Mouse (Mus musculus): ENCODE results near the gene Tbc1d1. TPM values are rescaled to one million over a fixed set of nuclear protein-coding genes. Genes with fewer than 3 reads are reported as not detected.

The Tbc1d1 gene
- total RNA-seq (2012; rRNA removed) (24.2 and 26.0 TPM in 2 replicates), total RNA-seq (2014; rRNA removed) (38.2 and 38.6 TPM in 2 replicates), polyA plus RNA-seq (2012; ENCODE audit: insufficient read length, low read depth) (31.9 and 32.0 TPM in 2 replicates)

DNA sequence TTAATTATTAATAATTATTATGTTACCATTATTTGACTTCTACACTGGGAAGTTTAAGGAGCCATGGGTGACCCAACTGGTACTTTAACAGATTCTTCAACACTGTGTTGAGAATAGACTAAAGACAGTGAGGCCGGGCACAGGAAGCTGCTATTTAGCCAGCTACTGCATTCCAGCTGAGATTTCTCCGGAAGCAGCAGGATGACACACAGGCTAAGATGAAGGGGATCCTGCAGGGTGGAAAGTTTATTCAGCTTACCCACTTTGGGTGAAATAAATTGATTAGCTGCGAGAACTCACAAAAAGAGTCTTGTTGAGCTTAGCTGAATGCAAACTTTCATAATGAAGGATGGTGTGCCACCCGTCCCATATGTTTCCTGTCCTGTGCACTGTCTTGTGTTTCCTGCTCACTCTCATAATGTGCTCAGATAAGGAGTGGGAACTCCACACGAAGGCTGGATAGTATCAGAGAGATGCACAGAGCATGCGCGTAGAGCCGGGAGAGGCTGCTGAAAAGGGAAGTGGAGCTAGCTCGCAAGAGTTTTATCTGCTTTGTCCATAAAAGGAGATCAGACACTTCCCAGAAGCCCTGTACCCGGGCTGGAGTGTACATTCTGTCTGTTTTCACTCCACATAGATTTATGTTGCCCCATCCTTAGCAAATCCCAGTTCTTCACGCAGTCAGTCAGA, at the start of gene Tbc1d1:
Gene Tbc1d1 (plus strand): TSS at position 445 of the 690 bp plus-strand sequence.
- H3K36me3 ChIP-seq (replicated peaks in 1 of 2; ENCODE audit: control insufficient read depth in 1 of 2, insufficient read depth in 1 of 2, low read length in 1 of 2): no peaks in the 10 kb centered on the region
- no peak within 1 kb of the TSS for H3K27ac ChIP-seq (ENCODE audit: insufficient read depth, low read depth)
- peak; percentile 87 for TF ChIP-seq NRF1 (IDR thresholded peaks at IDR 0.05; ENCODE audit: low read depth, low read length)
- TF ChIP-seq TBP (conservative IDR thresholded peaks at IDR 0.05; ENCODE audit: low read depth, low read length): no peak
- TF ChIP-seq BHLHE40 (IDR thresholded peaks at IDR 0.05; ENCODE audit: low read depth, low read length): no peak
- no peak for TF ChIP-seq CHD1 (IDR thresholded peaks at IDR 0.05; ENCODE audit: low read depth, low read length)
- no peak for TF ChIP-seq IRF4 (IDR thresholded peaks at IDR 0.05; ENCODE audit: low read depth, low read length)
- TF ChIP-seq POLR2A (IDR thresholded peaks at IDR 0.05; ENCODE audit: low read depth, low read length): peak; percentile 49
- TF ChIP-seq ELF1 (IDR thresholded peaks at IDR 0.05; ENCODE audit: low read depth, low read length): 0 out of 2 replicates have a peak, but pooled peaks have one; percentile 51
- no peaks in the 10 kb centered on the region for H3K9me3 ChIP-seq (replicated peaks; ENCODE audit: low read length)
- H3K9ac ChIP-seq (ENCODE audit: insufficient read depth, low read depth): peak within 1 kb of the TSS; percentile 37; the same call in 1 of the 2 replicates
- H3K79me2 ChIP-seq (replicated peaks; ENCODE audit: control insufficient read depth, extremely low read depth, insufficient read depth, poor library complexity, severe bottlenecking): no peaks in the 10 kb centered on the region; the same call in 1 of the 2 replicates
- H3K4me1 ChIP-seq (ENCODE audit: control insufficient read depth in 1 of 2, insufficient read depth in 2 of 2): peaks cover 12 to 37% of the 10 kb centered on the region in 2 experiments
- peak; percentile 47 for DNase-seq (ENCODE audit: extremely low read depth)
- no peak within 1 kb of the TSS for H3K4me3 ChIP-seq (replicated peaks in 1 of 3; ENCODE audit: low read depth in 2 of 3, low read length in 2 of 3, poor library complexity in 1 of 3)
- dilution Hi-C loops (cut with MboI; ENCODE audit: extremely low pct_ligation_motif_present, extremely low pct_unique_long_range_greater_than_20kb, low sequenced_read_pairs): no loop called here
- peaks cover 2% of the 10 kb centered on the region for H3K27me3 ChIP-seq (replicated peaks)
- in situ Hi-C loops (cut with MboI; ENCODE audit: low pct_ligation_motif_present, low pct_unique_long_range_greater_than_20kb, low sequenced_read_pairs): no loop called here
- peak within 1 kb of the TSS; percentile 94 for H3K4me2 ChIP-seq (ENCODE audit: insufficient read depth, low read depth, poor library complexity, severe bottlenecking)

DNA sequence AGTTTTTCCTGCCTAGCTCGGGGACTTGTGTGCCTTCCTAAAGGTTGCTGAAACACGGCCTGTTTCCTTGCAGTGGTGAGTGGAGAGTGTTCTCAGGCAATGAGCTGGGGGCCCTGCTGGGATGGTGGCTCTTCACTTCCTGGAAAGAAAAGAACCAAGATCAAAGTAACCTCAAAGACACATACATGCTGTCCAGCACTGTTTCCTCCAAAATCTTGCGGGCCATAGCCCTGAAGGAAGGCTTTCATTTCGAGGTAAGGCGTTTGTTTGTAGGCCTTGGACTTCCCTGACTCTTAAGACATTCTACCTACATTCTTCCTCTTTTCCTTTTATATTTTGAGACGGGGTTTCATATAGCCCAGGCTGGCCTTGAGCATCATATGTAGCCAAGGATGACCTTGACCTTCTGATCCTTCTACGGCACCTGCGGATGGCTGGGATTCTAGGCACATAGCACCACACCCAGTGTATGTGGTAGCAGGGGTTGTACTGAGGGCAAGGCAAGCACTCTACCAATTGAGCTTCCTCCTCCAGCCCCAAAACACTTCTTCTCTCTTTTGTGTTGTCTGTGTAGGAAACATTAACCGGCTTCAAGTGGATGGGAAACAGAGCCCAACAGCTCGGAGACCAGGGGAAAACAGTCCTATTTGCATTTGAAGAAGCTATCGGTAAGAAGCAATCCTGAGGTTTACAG, 48.4 kb upstream of the Tbc1d1 start:
- H3K27ac ChIP-seq (ENCODE audit: insufficient read depth, low read depth): no peak overlapping the region
- TF ChIP-seq MXI1 (IDR thresholded peaks at IDR 0.05; ENCODE audit: low read depth, low read length) (no peak), UBTF (IDR thresholded peaks at IDR 0.05; ENCODE audit: low read depth, low read length) (no peak), JUN (IDR thresholded peaks at IDR 0.05; ENCODE audit: insufficient read depth, low read depth, low read length) (no peak), SMC3 (IDR thresholded peaks at IDR 0.05; ENCODE audit: low read depth, low read length) (no peak), CHD2 (IDR thresholded peaks at IDR 0.05; ENCODE audit: low read length) (no peak), HCFC1 (IDR thresholded peaks at IDR 0.05; ENCODE audit: low read depth, low read length) (no peak), USF2 (conservative IDR thresholded peaks at IDR 0.05; ENCODE audit: low read depth, low read length) (no peak), MEF2A (IDR thresholded peaks at IDR 0.05; ENCODE audit: borderline replicate concordance, low read depth, low read length) (no peak), NELFE (IDR thresholded peaks at IDR 0.05; ENCODE audit: low read depth, low read length) (no peak), POLR2A (IDR thresholded peaks at IDR 0.05; ENCODE audit: low read depth, low read length) (no peak), MAFK (IDR thresholded peaks at IDR 0.05; ENCODE audit: insufficient replicate concordance, low read length) (no peak), CTCF (conservative IDR thresholded peaks at IDR 0.05 in 1 of 2, IDR thresholded peaks at IDR 0.05 in 1 of 2; ENCODE audit: low read depth in 2 of 2, low read length in 2 of 2) (no peak), ELF1 (IDR thresholded peaks at IDR 0.05; ENCODE audit: low read depth, low read length) (no peak)
- dilution Hi-C loops (cut with MboI; ENCODE audit: extremely low pct_ligation_motif_present, extremely low pct_unique_long_range_greater_than_20kb, low sequenced_read_pairs): no loop called here

More for the DNA sequence above, 48.4 kb upstream of the Tbc1d1 start:
- Histone ChIP-seq H3K79me2 (replicated peaks; ENCODE audit: control insufficient read depth, extremely low read depth, insufficient read depth, poor library complexity, severe bottlenecking) (no peaks in the 10 kb centered on the region), H3K9me3 (replicated peaks; ENCODE audit: low read length) (no peaks in the 10 kb centered on the region), H3K36me3 (replicated peaks in 1 of 2; ENCODE audit: control insufficient read depth in 1 of 2, insufficient read depth in 1 of 2, low read length in 1 of 2) (peaks cover 36 to 80% of the 10 kb centered on the region in 2 experiments), H3K27me3 (replicated peaks) (no peaks in the 10 kb centered on the region), H3K4me1 (ENCODE audit: control insufficient read depth in 1 of 2, insufficient read depth in 2 of 2) (no peaks in the 10 kb centered on the region), H3K9ac (ENCODE audit: insufficient read depth, low read depth) (no peak overlapping the region), H3K4me3 (replicated peaks in 1 of 3; ENCODE audit: low read depth in 2 of 3, low read length in 2 of 3, poor library complexity in 1 of 3) (no peak overlapping the region), H3K4me2 (ENCODE audit: insufficient read depth, low read depth, poor library complexity, severe bottlenecking) (no peak overlapping the region)
- in situ Hi-C loops (cut with MboI; ENCODE audit: low pct_ligation_motif_present, low pct_unique_long_range_greater_than_20kb, low sequenced_read_pairs): no loop called here
- no peak for DNase-seq (ENCODE audit: extremely low read depth)
